Mouse (Mus musculus): ENCODE data around the gene Med23.
A peak's percentile ranks its signal among the peaks of the same experiment; 100 is the strongest.

Gene Med23

GRCm38 (mm10) chr10:24869760-24870290 is at the start of gene Med23:
Gene Med23 (plus strand): TSS chr10:24869986.
- peak; percentile 97 to 98 for DNase-seq

GRCm38 (mm10) chr10:24821990-24822676 is 47.7 kb upstream of the Med23 start:
- DNase-seq = no peak

GRCm38 (mm10) chr10:24822842-24823241 is 46.9 kb upstream of the Med23 start:
- DNase-seq = no peak

- DNase-seq = no peak
Observed at GRCm38 (mm10) chr10:24823265-24823664, 46.5 kb upstream of the Med23 start.

GRCm38 (mm10) chr10:24823697-24824535 is 45.9 kb upstream of the Med23 start:
- DNase-seq = no peak

- DNase-seq = no peak
Observed at GRCm38 (mm10) chr10:24824621-24825020, 45.2 kb upstream of the Med23 start.

- no peak for DNase-seq
Observed at GRCm38 (mm10) chr10:24825456-24826081, 44.2 kb upstream of the Med23 start.

- DNase-seq = no peak
Observed at GRCm38 (mm10) chr10:24826130-24826529, 43.7 kb upstream of the Med23 start.

- no peak for DNase-seq
Observed at GRCm38 (mm10) chr10:24828136-24828535, 41.6 kb upstream of the Med23 start.

GRCm38 (mm10) chr10:24830448-24830847 is 39.3 kb upstream of the Med23 start:
- no peak for DNase-seq

GRCm38 (mm10) chr10:24831377-24832095 is 38.2 kb upstream of the Med23 start:
- no peak for DNase-seq

- DNase-seq = no peak
Observed at GRCm38 (mm10) chr10:24832306-24832705, 37.5 kb upstream of the Med23 start.

GRCm38 (mm10) chr10:24834634-24835371 is 35.0 kb upstream of the Med23 start:
- no peak for DNase-seq

- DNase-seq = no peak
Observed at GRCm38 (mm10) chr10:24835702-24836342, 34.0 kb upstream of the Med23 start.

GRCm38 (mm10) chr10:24836366-24837038 is 33.3 kb upstream of the Med23 start:
- no peak for DNase-seq

- no peak for DNase-seq
Observed at GRCm38 (mm10) chr10:24840795-24841194, 29.0 kb upstream of the Med23 start.

GRCm38 (mm10) chr10:24841998-24842397 is 27.8 kb upstream of the Med23 start:
- DNase-seq = no peak

GRCm38 (mm10) chr10:24842676-24843075 is 27.1 kb upstream of the Med23 start, which contains the start of gene Enpp3:
Gene Enpp3 (minus strand): TSS chr10:24842823.
- DNase-seq = no peak

- DNase-seq = no peak
Observed at GRCm38 (mm10) chr10:24863146-24863545, 6.6 kb upstream of the Med23 start.

GRCm38 (mm10) chr10:24864434-24864833 is 5.4 kb upstream of the Med23 start:
- peak in 1 of 2 experiments; percentile 2 for DNase-seq

GRCm38 (mm10) chr10:24873624-24874023 is 3.8 kb downstream of the Med23 start:
- DNase-seq = no peak
